Mouse (Mus musculus): ENCODE measurements around the gene Gm7138.

GRCm38 (mm10) chr10:77769727-77770126 lies 7.0 kb downstream of the Gm7138 start:
- TF ChIP-seq POLR2A (IDR thresholded peaks at IDR 0.05; ENCODE audit: insufficient read length, low read depth) (no peak), MYOD1 (IDR thresholded peaks at IDR 0.05; ENCODE audit: control insufficient read depth in 1 of 3, insufficient read length in 2 of 3, low read depth in 2 of 3) (no peak), SRF (IDR thresholded peaks at IDR 0.05; ENCODE audit: control insufficient read depth, insufficient read length, low read depth) (no peak), MYOG (IDR thresholded peaks at IDR 0.05; ENCODE audit: control insufficient read depth in 1 of 3, insufficient read depth in 1 of 3, insufficient read length in 2 of 3, low read depth in 2 of 3) (no peak), E2F4 (IDR thresholded peaks at IDR 0.05; ENCODE audit: insufficient read depth) (no peak), POLR2AphosphoS2 (IDR thresholded peaks at IDR 0.05; ENCODE audit: insufficient read length, low read depth) (no peak)
